Mouse (Mus musculus) spleen, adult 2 months (tissue): Measurements from ENCODE around the gene Gse1.

ENCODE experiments used
- CTCF ChIP-seq: fragments of 200-500 bp; IDR thresholded peaks from 2 replicates; pipeline ENCODE4 v1.5.1; 2011; ENCODE audit warnings: mild to moderate bottlenecking, inconsistent platforms; ENCODE audit not compliant: insufficient read depth, insufficient read length, insufficient replicate concordance; ENCODE audit errors: extremely low read depth
- POLR2A ChIP-seq: fragments of 200-500 bp; IDR thresholded peaks from 2 replicates; pipeline ENCODE4 v1.6.1; 2011; ENCODE audit warnings: low read depth, low read length, inconsistent platforms

- TF ChIP-seq POLR2A (no peak), CTCF (no peak)
These were observed 141.7 kb downstream of the Gse1 start for GRCm38 (mm10) chr8:120369956-120370355.
